Mouse (Mus musculus) kidney, postnatal 10 days (tissue): ENCODE results near the gene Nt5dc3.

Experiments
- DNase-seq: peaks from one replicate; pipeline ENCODE4 v3.0.0; 2021; ENCODE audit warnings: mixed read lengths

Gene Nt5dc3

DNA sequence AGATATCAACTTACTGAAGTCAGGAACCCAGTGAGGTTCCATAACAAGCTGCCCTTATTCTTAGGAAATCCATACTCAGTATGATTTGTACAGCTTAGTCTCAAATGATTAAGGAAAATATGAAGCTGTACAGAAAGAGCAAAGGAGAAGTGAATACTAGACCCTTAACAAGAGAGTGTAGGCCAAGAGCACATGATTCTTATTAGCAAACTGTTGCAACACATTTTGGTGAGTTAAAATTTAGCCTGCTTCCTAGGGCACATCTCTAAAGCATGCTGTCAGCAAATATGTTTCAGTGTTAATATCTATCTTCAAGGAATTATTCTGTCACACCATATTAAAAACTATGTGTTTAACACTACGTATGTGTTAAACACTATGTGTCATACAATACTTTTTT, 107.6 kb downstream of the Nt5dc3 start:
- no peak for DNase-seq
